Mouse (Mus musculus) lung, embryonic 16.5 days (tissue): Measurements from ENCODE around the gene Phldb2. TPM values are rescaled to one million over a fixed set of nuclear protein-coding genes. Genes with fewer than 3 reads are reported as not detected.

Experiments used
- ATAC-seq: fragments of 200-750 bp; cut with Nextera tagmentation; 2 replicates; pipeline ENCODE4 v1.8.0; 2017; ENCODE audit warnings: low read depth, mild to moderate bottlenecking, moderate library complexity
- H3K27ac ChIP-seq: fragments of 300-500 bp; sonication (generic); 2 replicates; pipeline ENCODE4 v1.5.1; 2014; ENCODE audit warnings: mild to moderate bottlenecking, control low read depth, low read length
- H3K27me3 ChIP-seq: fragments of 300-500 bp; sonication (generic); 2 replicates; pipeline ENCODE4 v1.6.1; 2014; ENCODE audit warnings: low read depth, low read length, mixed read lengths; ENCODE audit not compliant: control insufficient read depth, insufficient read depth
- H3K36me3 ChIP-seq: fragments of 300-500 bp; sonication (generic); 2 replicates; pipeline ENCODE4 v1.6.1; 2014; ENCODE audit warnings: low read length; ENCODE audit not compliant: control insufficient read depth, insufficient read depth
- H3K4me1 ChIP-seq: fragments of 300-500 bp; sonication (generic); replicated peaks from 2 replicates; pipeline ENCODE4 v1.6.1; 2014; ENCODE audit warnings: low read length, mixed read lengths; ENCODE audit not compliant: control insufficient read depth, insufficient read depth
- H3K4me2 ChIP-seq: fragments of 300-500 bp; sonication (generic); 2 replicates; pipeline ENCODE4 v1.6.1; 2014; ENCODE audit warnings: low read depth, low read length, control low read depth
- H3K4me3 ChIP-seq: fragments of 300-500 bp; sonication (generic); 2 replicates; pipeline ENCODE4 v1.5.1; 2014; ENCODE audit warnings: mild to moderate bottlenecking, low read length, control low read depth
- H3K9ac ChIP-seq: fragments of 300-500 bp; sonication (generic); 2 replicates; pipeline ENCODE4 v1.6.1; 2014; ENCODE audit warnings: low read length, control low read depth
- H3K9me3 ChIP-seq: fragments of 300-500 bp; sonication (generic); 2 replicates; pipeline ENCODE4 v1.6.1; 2016; ENCODE audit warnings: low read length; ENCODE audit not compliant: control insufficient read depth
- WGBS: fragments of 180-500 bp; shearing (Covaris S2); extraction: QIAGEN DNeasy Blood & Tissue Kit; methylation state at CpG from one replicate; pipeline ENCODE4 v1.1.7; 2014; 5-methylcytosine and 5-hydroxymethylcytosine counted together
- polyA plus RNA-seq: library from polyadenylated mRNA; unstranded; fragments of >200 nt; fragmentation: Nextera tagmentation; extraction: Ambion mirVana; gene quantifications from 2 replicates; pipeline ENCODE4 v1.2.1, GENCODE M21; 2015

The Phldb2 gene
- polyA plus RNA-seq, 1 experiment from 2014 or later, result 59.4 TPM

DNA sequence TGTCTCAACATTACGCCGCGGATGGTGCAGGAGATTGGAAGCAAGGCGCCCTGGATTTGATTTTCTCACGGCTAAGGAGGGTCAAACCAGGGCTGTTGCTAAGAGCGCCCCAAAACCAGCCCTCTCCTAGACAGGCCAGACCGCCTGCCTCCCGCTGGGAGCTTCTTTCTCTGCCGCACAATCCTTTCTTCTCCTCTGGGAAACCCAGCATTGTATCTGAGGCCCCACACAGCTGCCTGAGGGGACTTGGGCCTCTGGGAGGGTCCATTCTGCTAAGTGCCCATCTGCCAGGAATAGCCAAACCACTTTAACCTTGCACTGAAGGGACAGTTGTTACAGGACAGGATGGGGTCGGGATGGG is 228.7 kb downstream of the Phldb2 start:
- Histone ChIP-seq H3K9me3 (no peaks in the 10 kb centered on the region), H3K27ac (no peak overlapping the region), H3K36me3 (0 out of 2 replicates have a peak, but pooled peaks cover 2% of the 10 kb centered on the region), H3K4me2 (peak overlapping the region; percentile 86), H3K9ac (peak overlapping the region; percentile 58), H3K4me1 (no peaks in the 10 kb centered on the region; the same call in 1 of the 2 replicates), H3K27me3 (no peaks in the 10 kb centered on the region), H3K4me3 (peak overlapping the region; percentile 52)
- peak; percentile 26; the same call in 1 of the 2 replicates for ATAC-seq
- 6% methylated on average over 10 of the region's 10 CpGs for WGBS

DNA sequence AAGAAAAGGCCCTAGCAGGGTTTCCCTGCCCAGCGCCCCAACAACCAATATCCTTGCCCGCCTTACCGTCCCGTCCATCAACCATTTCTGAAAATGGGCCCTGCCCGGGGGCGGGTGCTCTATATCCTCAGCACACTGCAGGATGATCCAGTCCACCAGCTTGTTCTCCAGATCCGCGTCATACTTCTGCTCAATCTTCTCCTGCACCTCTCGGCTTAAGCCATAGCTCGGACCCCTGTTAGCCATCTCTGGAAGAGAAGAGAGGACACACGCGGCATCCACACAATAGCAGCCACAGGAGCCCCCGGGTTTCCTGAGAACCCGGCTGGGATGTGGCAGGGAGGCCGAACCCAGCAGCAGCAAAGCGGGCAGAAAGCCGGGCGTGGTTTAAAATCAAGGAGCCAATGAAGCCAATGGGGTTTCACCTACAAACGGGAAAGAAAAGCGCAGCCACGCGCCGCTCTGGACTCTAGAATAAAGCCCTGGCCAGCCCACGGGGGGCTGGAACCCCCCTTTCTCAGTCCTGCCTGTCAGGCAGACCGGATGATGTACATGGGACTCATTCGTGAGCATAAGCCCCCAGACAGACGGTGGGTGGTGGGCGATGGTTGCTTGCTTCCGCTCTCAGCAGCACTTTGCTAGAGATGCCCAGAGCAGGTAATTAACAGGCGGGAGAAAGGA is 229.2 kb downstream of the Phldb2 start, which contains the start of gene Tagln3:
Gene Tagln3, minus strand, starts transcription at position 548 of the 681 bp plus-strand sequence.
- Histone ChIP-seq H3K4me1 (no peaks in the 10 kb centered on the region; the same call in 1 of the 2 replicates), H3K27ac (no peak within 1 kb of the TSS), H3K9me3 (no peaks in the 10 kb centered on the region), H3K36me3 (no peaks in the 10 kb centered on the region), H3K4me3 (peak within 1 kb of the TSS; percentile 52), H3K9ac (peak within 1 kb of the TSS; percentile 58), H3K27me3 (no peaks in the 10 kb centered on the region), H3K4me2 (peak within 1 kb of the TSS; percentile 86)
- 1% methylated on average over 30 of the region's 30 CpGs for WGBS
- peak; percentile 65 for ATAC-seq

DNA sequence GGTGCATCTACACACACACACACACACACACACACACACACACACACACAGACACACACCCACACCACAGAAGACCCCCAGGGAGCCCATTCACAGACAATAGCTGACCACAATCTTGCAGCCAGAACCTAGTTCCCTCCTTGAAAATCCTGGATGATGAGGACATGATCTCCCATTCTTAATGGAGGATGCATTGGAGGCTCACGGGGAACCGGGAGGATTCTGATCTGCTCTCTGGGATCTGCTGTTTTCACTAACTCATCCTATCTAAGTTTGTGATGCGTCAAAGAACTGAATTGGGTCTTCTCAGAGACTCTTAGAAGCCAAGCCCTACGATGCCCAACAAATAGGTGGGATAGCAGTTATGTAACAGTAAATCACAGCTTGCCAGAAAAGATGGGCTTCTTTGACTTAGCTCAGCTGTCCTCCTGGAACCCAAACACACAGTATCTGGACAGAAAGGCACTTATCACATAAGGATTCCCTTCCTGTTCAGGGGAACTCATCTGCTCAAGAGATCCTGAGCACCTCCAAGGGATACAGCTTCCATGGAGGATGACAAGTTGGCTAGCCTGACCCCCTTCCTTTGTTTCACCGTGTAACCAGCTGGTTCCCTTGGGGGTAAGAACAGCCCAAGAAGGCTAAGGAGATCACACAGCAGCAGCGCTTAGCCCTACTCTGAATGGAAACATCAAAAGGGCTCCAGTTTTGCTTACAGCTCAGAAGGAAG is 230.1 kb downstream of the Phldb2 start:
- Histone ChIP-seq H3K36me3 (no peaks in the 10 kb centered on the region), H3K9ac (peak overlapping the region; percentile 58), H3K4me1 (no peaks in the 10 kb centered on the region; the same call in 1 of the 2 replicates), H3K4me2 (peak overlapping the region; percentile 86), H3K27ac (no peak overlapping the region), H3K27me3 (no peaks in the 10 kb centered on the region), H3K4me3 (peak overlapping the region; percentile 52; the same call in 1 of the 2 replicates), H3K9me3 (no peaks in the 10 kb centered on the region)
- ATAC-seq, result no peak
- WGBS, result 53% methylated on average over 6 of the region's 6 CpGs

- Histone ChIP-seq H3K27me3 (no peaks in the 10 kb centered on the region), H3K9ac (no peak overlapping the region), H3K27ac (no peak overlapping the region), H3K4me3 (no peak overlapping the region), H3K36me3 (no peaks in the 10 kb centered on the region), H3K4me2 (no peak overlapping the region), H3K9me3 (no peaks in the 10 kb centered on the region), H3K4me1 (no peaks in the 10 kb centered on the region; the same call in 1 of the 2 replicates)
- no peak for ATAC-seq
- 59% methylated on average over 3 of the region's 3 CpGs for WGBS
Measured at GRCm38 (mm10) chr16:45722460-45722951, 230.9 kb downstream of the Phldb2 start.

DNA sequence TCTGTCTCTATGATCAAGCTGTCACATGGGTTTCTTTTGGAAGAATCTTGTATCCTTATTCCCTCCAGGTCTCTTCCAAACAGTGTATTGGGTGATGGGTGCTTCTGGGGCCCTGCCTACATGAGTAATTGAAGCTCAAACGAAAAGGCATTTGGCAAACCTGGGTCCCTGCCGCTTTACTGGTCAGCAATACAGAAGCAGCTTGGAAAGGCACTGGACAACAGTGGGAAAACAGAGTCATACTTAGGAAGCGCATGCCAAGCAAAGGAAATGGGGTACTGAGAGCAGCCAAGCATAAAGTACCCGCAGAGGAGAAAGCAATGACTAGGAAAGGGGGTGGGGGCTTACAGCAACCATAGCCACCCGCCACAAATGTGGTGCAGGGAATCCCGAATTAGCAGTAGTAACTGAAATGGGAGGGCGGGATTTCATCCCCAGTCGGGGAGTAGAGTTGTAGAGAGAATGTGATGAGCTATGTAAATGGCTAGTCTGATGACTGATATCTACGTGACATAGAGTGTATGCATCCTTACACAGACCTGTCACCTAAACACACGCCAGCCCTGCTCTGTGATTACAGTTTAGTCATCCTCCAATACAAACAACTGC is 233.3 kb downstream of the Phldb2 start:
- Histone ChIP-seq H3K27ac (no peak overlapping the region), H3K4me2 (no peak overlapping the region), H3K9ac (no peak overlapping the region), H3K9me3 (no peaks in the 10 kb centered on the region), H3K4me3 (no peak overlapping the region), H3K36me3 (no peaks in the 10 kb centered on the region), H3K27me3 (no peaks in the 10 kb centered on the region), H3K4me1 (no peaks in the 10 kb centered on the region; the same call in 1 of the 2 replicates)
- 81% methylated on average over 10 of the region's 10 CpGs for WGBS
- ATAC-seq, result no peak

- Histone ChIP-seq H3K27me3 (no peaks in the 10 kb centered on the region), H3K9ac (no peak overlapping the region), H3K4me3 (no peak overlapping the region), H3K4me1 (no peaks in the 10 kb centered on the region), H3K4me2 (no peak overlapping the region), H3K9me3 (no peaks in the 10 kb centered on the region), H3K36me3 (no peaks in the 10 kb centered on the region), H3K27ac (no peak overlapping the region)
- no peak for ATAC-seq
- WGBS, result 88% methylated on average over 4 of the region's 4 CpGs
Measured at GRCm38 (mm10) chr16:45718296-45718695, 235.1 kb downstream of the Phldb2 start.

GRCm38 (mm10) chr16:45714489-45715150 is 238.8 kb downstream of the Phldb2 start:
- Histone ChIP-seq H3K36me3 (no peaks in the 10 kb centered on the region), H3K27ac (no peak overlapping the region), H3K4me2 (no peak overlapping the region), H3K4me3 (no peak overlapping the region), H3K4me1 (no peaks in the 10 kb centered on the region), H3K27me3 (no peaks in the 10 kb centered on the region), H3K9me3 (no peaks in the 10 kb centered on the region), H3K9ac (no peak overlapping the region)
- WGBS, result 64% methylated on average over 5 of the region's 5 CpGs
- no peak for ATAC-seq

GRCm38 (mm10) chr16:45713878-45714277 is 239.5 kb downstream of the Phldb2 start:
- Histone ChIP-seq H3K9ac (no peak overlapping the region), H3K9me3 (no peaks in the 10 kb centered on the region), H3K4me1 (no peaks in the 10 kb centered on the region), H3K27me3 (no peaks in the 10 kb centered on the region), H3K4me3 (no peak overlapping the region), H3K36me3 (no peaks in the 10 kb centered on the region), H3K27ac (no peak overlapping the region), H3K4me2 (no peak overlapping the region)
- ATAC-seq, result no peak
- whole genome bisulfite sequencing, result 73% methylated on average over 1 of the region's 1 CpGs
